Mouse (Mus musculus) telencephalon, adult 2 months (tissue): ENCODE measurements around the gene Lin28a.

ENCODE experiments used
- DNase-seq: peaks from one replicate; pipeline ENCODE4 v3.0.0-alpha.2; 2011; ENCODE audit warnings: low read depth, low spot score

Lin28a gene

GRCm38 (mm10) chr4:133980496-133980895 lies 38.1 kb downstream of the Lin28a start:
- DNase-seq: no peak

- no peak for DNase-seq
Measured at GRCm38 (mm10) chr4:133978021-133978711, 40.5 kb downstream of the Lin28a start.

- DNase-seq: no peak
Measured at GRCm38 (mm10) chr4:133971741-133972140, 46.9 kb downstream of the Lin28a start.

GRCm38 (mm10) chr4:133970876-133971275 lies 47.8 kb downstream of the Lin28a start:
- no peak for DNase-seq

GRCm38 (mm10) chr4:133970196-133970595 lies 48.4 kb downstream of the Lin28a start:
- no peak for DNase-seq

GRCm38 (mm10) chr4:133969114-133969770 lies 49.4 kb downstream of the Lin28a start:
- no peak for DNase-seq

GRCm38 (mm10) chr4:133968150-133968921 lies 50.3 kb downstream of the Lin28a start, which contains the start of gene Hmgn2:
Gene Hmgn2 (minus strand): TSS chr4:133968650.
- no peak for DNase-seq

GRCm38 (mm10) chr4:133967866-133968149 lies 50.8 kb downstream of the Lin28a start:
- DNase-seq: peak; percentile 89

GRCm38 (mm10) chr4:133967138-133967865 lies 51.3 kb downstream of the Lin28a start:
- DNase-seq: peak; percentile 86

- DNase-seq: no peak
Measured at GRCm38 (mm10) chr4:133966271-133966940, 52.2 kb downstream of the Lin28a start.

GRCm38 (mm10) chr4:133962566-133962965 lies 56.1 kb downstream of the Lin28a start:
- no peak for DNase-seq

- DNase-seq: no peak
Measured at GRCm38 (mm10) chr4:133958884-133959283, 59.8 kb downstream of the Lin28a start.

- DNase-seq: no peak
Measured at GRCm38 (mm10) chr4:133956358-133956757, 62.3 kb downstream of the Lin28a start.
